Mouse (Mus musculus) A20 (cell line): ENCODE results near the gene Neurod1.

ENCODE experiments used
- DNase-seq: peaks from one replicate; pipeline ENCODE4 v3.0.0-alpha.2; 2011; ENCODE audit warnings: low read depth, low spot score

Neurod1 gene

DNA sequence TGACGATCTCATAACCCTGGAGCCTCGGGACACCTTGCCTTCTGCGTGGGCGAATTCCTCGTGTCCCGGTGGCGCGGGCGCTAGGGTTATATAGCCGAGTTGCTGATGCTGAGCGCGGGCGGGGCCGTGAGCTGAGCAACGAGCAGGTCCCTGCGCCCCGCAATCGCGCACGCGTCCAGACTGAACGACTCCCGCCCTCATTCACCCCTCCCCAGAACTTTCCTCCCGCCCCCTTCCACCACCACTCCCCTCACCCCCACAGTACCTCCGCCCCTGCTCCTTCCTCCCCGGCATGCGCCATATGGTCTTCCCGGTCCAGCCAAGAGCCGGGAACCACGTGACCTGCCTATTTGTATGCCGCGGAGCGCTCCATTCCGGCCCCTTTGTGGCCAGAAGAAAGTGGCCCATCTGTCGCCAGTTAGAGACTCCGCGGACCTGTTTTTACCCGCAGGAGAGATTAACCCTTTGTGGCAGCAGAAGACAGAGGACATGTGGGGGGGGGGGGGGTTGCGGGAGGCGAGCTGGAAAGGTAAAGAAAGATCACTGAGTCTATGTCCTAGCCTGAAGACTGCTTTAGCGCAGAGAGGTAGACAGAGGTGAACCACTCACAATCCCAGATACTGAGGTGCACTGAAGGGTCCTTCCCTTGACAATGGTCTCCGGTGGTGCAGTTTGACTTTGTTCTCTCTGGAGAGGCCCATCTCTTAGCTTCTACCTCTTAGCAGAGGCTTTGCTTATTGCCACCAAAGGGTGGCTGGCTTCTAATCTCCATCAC, at the start of gene Neurod1, which contains the start of gene Cerkl:
TSS of gene Neurod1 (minus strand) at position 177 of the 775 bp plus-strand sequence.
TSS of gene Cerkl (minus strand) at position 211 of the 775 bp plus-strand sequence.
- DNase-seq = no peak

DNA sequence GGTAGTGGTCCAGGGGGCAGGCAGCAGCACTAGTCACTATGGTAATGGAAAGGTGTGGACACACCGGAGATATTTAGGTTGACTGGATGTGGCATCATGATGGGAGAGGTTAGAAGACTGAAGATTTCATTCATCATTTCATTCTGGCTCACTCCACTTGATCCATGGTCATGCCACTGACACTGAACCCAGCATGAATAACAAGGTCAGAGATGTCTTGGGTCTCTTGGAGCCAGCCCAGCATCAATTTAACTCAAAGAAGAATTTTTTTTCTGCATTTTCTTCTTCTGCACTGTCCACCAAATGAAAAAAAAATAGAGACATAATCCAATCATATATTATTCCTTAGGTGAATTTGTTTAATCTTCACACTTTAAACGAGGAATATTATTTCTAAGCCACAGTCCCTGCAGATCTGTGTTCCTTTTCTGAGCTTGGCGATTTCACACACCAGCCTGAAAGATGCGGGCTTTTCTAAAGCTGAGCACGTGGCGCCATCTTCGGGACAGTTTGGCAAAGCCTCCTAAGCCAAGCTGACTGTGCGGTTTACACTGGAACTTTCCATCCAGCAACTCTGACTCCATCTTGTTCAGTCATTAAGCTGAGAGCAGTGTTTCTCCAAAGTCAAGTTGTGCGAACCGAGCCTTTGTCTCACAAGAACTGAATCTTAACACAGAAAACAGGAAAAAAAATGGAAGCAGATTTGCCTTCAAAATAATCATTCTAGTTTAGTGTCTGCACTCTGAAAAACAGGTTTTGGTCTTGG, 42.6 kb upstream of the Neurod1 start:
- DNase-seq = peak; percentile 81

DNA sequence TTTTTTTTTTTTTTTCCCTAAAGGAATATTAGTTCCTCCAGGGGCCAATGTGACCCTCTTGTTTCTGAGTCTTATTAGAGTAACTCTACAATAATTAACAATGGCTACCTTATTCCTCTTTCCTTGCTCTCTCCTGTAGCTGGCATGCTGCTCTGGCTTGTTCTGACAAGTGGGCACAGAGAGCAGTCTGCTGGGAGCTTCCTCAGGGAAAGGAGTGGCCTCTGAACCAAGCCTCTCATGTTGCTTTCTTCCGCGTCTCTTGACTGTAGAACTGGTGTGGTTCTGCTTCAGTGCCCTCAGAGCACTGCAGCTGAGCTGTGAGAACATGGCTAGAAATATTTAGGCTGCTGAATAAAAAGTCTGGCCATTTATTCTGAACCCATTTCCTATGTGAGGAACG, 28.6 kb upstream of the Neurod1 start:
- peak; percentile 30 for DNase-seq

- no peak for DNase-seq
Observed at GRCm38 (mm10) chr2:79482511-79482910, 26.0 kb upstream of the Neurod1 start.

GRCm38 (mm10) chr2:79462411-79462810, 5.9 kb upstream of the Neurod1 start:
- DNase-seq = peak; percentile 16

DNA sequence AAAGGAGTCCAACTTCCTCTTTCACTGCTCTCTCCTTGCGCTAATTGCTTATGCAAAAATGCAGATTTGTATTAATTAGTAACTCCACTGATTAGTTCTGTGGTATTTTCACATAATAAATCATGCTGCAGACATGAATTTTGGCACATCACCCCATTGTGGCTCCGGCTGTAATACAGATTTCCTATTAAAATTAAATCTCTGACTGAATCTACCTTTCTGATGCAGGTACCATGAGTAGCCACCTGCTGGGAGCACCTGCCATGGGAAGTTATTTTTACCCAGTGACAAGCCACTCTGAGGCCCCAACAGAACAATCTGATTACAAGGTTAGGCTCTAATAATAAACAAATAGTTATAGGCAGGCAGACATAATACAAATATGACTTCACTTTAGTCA, 5.3 kb upstream of the Neurod1 start:
- peak; percentile 75 for DNase-seq

GRCm38 (mm10) chr2:79460586-79460985, 4.0 kb upstream of the Neurod1 start:
- DNase-seq = peak; percentile 26

DNA sequence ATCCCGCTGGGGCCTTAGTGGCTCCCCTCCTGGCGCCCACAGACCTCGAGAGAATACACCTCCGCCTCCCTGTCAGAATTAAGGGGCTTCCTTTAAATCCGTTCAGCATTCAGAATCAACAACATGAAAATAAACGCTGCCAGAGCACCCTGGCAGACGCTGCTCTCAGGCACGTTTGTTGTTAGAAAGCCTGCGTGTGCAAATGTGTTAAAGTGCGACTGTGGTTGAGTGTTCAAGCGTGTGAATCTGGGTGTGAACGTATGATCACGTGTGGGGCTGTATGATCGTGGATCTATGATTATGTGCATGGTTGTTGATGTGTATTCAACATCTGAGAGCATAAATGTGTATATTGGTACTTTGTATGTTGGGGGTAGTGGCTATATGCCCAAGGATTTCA, 3.6 kb upstream of the Neurod1 start:
- DNase-seq = no peak

GRCm38 (mm10) chr2:79459061-79460045, 2.8 kb upstream of the Neurod1 start:
- no peak for DNase-seq

DNA sequence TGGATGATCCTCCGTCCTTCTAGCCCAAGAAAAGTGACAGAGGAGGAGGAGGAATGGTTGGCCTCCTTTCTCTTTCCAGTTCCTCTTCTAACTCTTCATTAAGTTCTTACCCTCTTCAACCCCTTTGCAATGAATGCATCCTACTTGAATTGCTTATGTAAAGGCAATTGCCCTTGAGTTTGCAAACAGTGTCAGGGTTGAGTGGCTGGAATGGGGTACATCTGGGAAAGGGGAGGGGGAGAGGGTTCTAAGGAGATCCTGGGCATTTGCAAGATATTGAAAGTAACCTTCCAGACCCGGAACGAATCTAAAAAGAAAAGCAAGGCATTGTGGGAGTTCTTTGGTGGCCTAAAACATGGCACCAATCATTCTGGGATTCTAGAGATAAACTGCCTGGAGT, 1.4 kb upstream of the Neurod1 start:
- DNase-seq = no peak

GRCm38 (mm10) chr2:79457434-79457833, 883 bp upstream of the Neurod1 start:
- no peak for DNase-seq

- DNase-seq = no peak
Observed at GRCm38 (mm10) chr2:79455646-79456045, 905 bp downstream of the Neurod1 start.

GRCm38 (mm10) chr2:79454786-79455446, 1.6 kb downstream of the Neurod1 start:
- no peak for DNase-seq

DNA sequence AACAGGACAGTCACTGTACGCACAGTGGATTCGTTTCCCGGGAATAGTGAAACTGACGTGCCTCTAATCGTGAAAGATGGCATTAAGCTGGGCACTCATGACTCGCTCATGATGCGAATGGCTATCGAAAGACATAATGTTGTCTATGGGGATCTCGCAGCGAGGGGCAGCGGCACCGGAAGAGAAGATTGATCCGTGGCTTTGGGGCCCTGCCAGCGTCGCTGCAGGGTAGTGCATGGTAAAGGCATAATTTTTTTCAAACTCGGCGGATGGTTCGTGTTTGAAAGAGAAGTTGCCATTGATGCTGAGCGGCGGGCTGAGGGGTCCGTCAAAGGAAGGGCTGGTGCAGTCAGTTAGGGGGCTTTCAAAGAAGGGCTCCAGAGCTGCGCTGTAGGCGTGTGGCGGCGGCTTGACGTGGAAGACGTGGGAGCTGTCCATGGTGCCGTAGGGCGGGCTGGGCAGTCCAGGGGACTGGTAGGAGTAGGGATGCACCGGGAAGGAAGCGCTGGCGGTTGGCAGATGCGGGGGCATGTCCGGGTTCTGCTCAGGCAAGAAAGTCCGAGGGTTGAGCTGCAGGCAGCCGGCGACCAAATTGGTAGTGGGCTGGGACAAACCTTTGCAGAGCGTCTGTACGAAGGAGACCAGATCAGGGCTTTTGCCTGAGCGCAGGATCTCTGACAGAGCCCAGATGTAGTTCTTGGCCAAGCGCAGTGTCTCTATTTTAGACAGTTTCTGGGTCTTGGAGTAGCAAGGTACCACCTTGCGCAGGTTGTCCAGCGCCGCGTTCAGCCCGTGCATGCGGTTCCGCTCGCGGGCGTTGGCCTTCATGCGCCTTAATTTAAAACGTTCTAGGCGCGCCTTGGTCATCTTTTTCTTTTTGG, 2.4 kb downstream of the Neurod1 start:
- DNase-seq = no peak

- DNase-seq = no peak
Observed at GRCm38 (mm10) chr2:79451438-79451837, 5.1 kb downstream of the Neurod1 start.

GRCm38 (mm10) chr2:79450684-79451394, 5.7 kb downstream of the Neurod1 start:
- DNase-seq = no peak

GRCm38 (mm10) chr2:79449371-79449770, 7.2 kb downstream of the Neurod1 start:
- DNase-seq = no peak

GRCm38 (mm10) chr2:79447198-79447597, 9.4 kb downstream of the Neurod1 start:
- peak; percentile 54 for DNase-seq

DNA sequence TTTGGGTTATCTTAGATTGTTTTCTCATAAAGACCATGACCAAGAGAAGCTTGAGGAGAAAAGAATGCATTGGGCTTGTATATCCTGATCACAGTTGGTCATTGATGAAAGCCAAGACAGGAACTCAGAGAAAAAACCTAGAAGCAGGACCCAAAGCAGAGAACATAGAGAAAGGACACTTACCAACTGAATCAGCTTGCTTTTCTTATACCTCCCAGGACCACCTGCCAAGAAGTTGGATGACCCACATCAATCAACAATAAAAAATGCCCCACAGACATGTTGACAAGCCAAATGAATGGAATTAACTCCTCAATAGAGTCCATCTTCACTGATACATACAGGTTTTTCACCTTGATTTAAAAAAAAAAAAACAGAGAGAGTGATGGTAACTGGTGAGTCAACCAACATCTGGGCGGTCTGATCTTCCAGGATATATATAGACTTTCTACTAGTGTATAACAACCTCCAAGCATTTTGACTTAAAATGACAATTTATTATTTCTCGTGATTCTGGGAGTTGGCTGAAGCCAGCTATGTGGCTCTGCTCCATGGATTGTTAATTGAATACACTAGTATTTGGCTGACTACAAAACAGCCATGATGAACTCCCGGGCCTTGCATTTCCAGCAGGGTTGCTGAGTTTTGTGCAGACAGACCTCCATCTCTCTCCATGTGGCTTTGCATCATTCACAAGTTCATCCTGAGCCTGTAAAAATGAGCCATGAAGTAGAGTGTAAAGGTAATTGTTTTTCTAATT, 12.5 kb downstream of the Neurod1 start:
- DNase-seq = no peak
